Mouse (Mus musculus) forebrain, postnatal 0 days (tissue): ENCODE results near the gene Pigq. TPM values are rescaled to one million over a fixed set of nuclear protein-coding genes. Genes with fewer than 3 reads are reported as not detected.

Experiments
- ATAC-seq: fragments of 200-750 bp; cut with Nextera tagmentation; 2 replicates; pipeline ENCODE4 v1.8.0; 2017; ENCODE audit warnings: mild to moderate bottlenecking, moderate library complexity
- DNase-seq: peaks from one replicate; pipeline ENCODE4 v3.0.0-alpha.2; 2015
- H3K27ac ChIP-seq: fragments of 300-500 bp; sonication (generic); 2 replicates; pipeline ENCODE4 v1.5.1; 2014; ENCODE audit warnings: low read depth, mild to moderate bottlenecking, antibody characterized with exemption, low read length, moderate library complexity, mixed read lengths
- H3K27me3 ChIP-seq: fragments of 300-500 bp; sonication (generic); 2 replicates; pipeline ENCODE4 v1.6.1; 2014; ENCODE audit warnings: mild to moderate bottlenecking, low read length, mixed read lengths; ENCODE audit not compliant: insufficient read depth
- H3K36me3 ChIP-seq: fragments of 300-500 bp; sonication (generic); 2 replicates; pipeline ENCODE4 v1.6.1; 2014; ENCODE audit warnings: mild to moderate bottlenecking, moderate library complexity; ENCODE audit not compliant: insufficient read depth
- H3K4me1 ChIP-seq: fragments of 300-500 bp; sonication (generic); 2 replicates; pipeline ENCODE4 v1.6.1; 2014; ENCODE audit warnings: antibody characterized with exemption; ENCODE audit not compliant: insufficient read depth
- H3K4me2 ChIP-seq: fragments of 300-500 bp; sonication (generic); 2 replicates; pipeline ENCODE4 v1.6.1; 2014; ENCODE audit warnings: low read depth, mild to moderate bottlenecking, moderate library complexity
- H3K4me3 ChIP-seq: fragments of 300-500 bp; sonication (generic); 2 replicates; pipeline ENCODE4 v1.5.1; 2014; ENCODE audit warnings: low read depth, low read length, mixed read lengths
- H3K9ac ChIP-seq: fragments of 300-500 bp; sonication (generic); 2 replicates; pipeline ENCODE4 v1.6.1; 2014; ENCODE audit warnings: mild to moderate bottlenecking
- H3K9me3 ChIP-seq: fragments of 300-500 bp; sonication (generic); 2 replicates; pipeline ENCODE4 v1.6.1; 2016; ENCODE audit warnings: low read length
- CTCF ChIP-seq: sonication (generic); IDR thresholded peaks from 2 replicates; pipeline ENCODE4 v1.5.1; 2016; ENCODE audit warnings: antibody characterized with exemption, control low read depth, low read depth
- WGBS: fragments of 180-500 bp; shearing (Covaris S2); extraction: QIAGEN DNeasy Blood & Tissue Kit; methylation state at CpG from one replicate; pipeline ENCODE4 v1.1.7; 2014; 5-methylcytosine and 5-hydroxymethylcytosine counted together
- polyA plus RNA-seq: library from polyadenylated mRNA; unstranded; fragments of >200 nt; fragmentation: Nextera tagmentation; extraction: Ambion mirVana; gene quantifications from 2 replicates; pipeline ENCODE4 v1.2.1, GENCODE M21; 2015
- total RNA-seq: library from RNA; depleted of rRNA; stranded (reverse); fragments of >200 nt; gene quantifications from 2 replicates; pipeline ENCODE4 v1.2.3, GENCODE M21; 2014

Gene Pigq
- total and polyA plus RNA-seq, 2 experiments from 2014 or later, result 50.6 to 63.7 TPM

DNA sequence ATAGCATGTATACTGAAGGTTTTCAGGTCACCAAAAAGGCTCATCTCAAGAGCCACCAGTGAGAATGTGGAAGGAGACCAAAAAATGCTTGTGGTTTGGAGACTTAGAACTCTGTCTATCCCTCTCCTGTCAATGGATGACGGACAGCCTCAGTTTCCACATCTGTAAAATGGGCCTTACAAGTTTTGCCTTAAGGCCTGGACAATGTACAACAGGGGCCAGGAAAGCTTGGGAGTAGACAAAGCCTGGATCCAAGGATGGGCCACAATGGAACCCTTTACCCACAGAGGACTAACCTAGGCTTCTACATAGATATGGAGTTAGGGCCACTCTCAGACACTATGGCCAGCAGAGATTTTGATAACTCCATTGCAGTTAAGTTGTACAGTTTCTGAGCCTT lies 39.3 kb upstream of the Pigq start:
- no peak for ATAC-seq
- WGBS, result 95% methylated on average over 1 of the region's 1 CpGs
- peak overlapping the region; percentile 95; the same call in 1 of the 2 replicates for H3K9ac ChIP-seq

GRCm38 (mm10) chr17:25982913-25983312 lies 38.2 kb upstream of the Pigq start:
- H3K4me3 ChIP-seq, result no peak overlapping the region
- ATAC-seq, result no peak
- no peak overlapping the region for H3K9ac ChIP-seq
- H3K36me3 ChIP-seq, result 0 out of 2 replicates have a peak, but pooled peaks cover 2% of the 10 kb centered on the region
- no peak overlapping the region for H3K4me2 ChIP-seq
- no peaks in the 10 kb centered on the region for H3K9me3 ChIP-seq
- TF ChIP-seq CTCF, result no peak
- H3K27me3 ChIP-seq, result no peaks in the 10 kb centered on the region
- no peak overlapping the region for H3K27ac ChIP-seq
- H3K4me1 ChIP-seq, result peaks cover 10% of the 10 kb centered on the region; the same call in 1 of the 2 replicates
- WGBS, result 96% methylated on average over 3 of the region's 3 CpGs
- DNase-seq, result no peak

More for the DNA sequence above, 39.3 kb upstream of the Pigq start:
- H3K4me1 ChIP-seq, result peaks cover 10% of the 10 kb centered on the region; the same call in 1 of the 2 replicates
- no peak for TF ChIP-seq CTCF
- no peak overlapping the region for H3K27ac ChIP-seq
- H3K36me3 ChIP-seq, result 0 out of 2 replicates have a peak, but pooled peaks cover 6% of the 10 kb centered on the region
- H3K4me2 ChIP-seq, result peak overlapping the region; percentile 75
- H3K27me3 ChIP-seq, result no peaks in the 10 kb centered on the region
- no peaks in the 10 kb centered on the region for H3K9me3 ChIP-seq
- peak overlapping the region; percentile 87 for H3K4me3 ChIP-seq
- DNase-seq, result no peak

GRCm38 (mm10) chr17:25980854-25981253 lies 36.1 kb upstream of the Pigq start:
- Histone ChIP-seq H3K4me1 (peaks cover 10% of the 10 kb centered on the region; the same call in 1 of the 2 replicates), H3K36me3 (0 out of 2 replicates have a peak, but pooled peaks cover 3% of the 10 kb centered on the region), H3K27ac (no peak overlapping the region), H3K27me3 (no peaks in the 10 kb centered on the region), H3K4me3 (no peak overlapping the region), H3K9ac (no peak overlapping the region), H3K9me3 (no peaks in the 10 kb centered on the region), H3K4me2 (no peak overlapping the region)
- no peak for DNase-seq
- no peak for ATAC-seq
- 82% methylated on average over 5 of the region's 5 CpGs for WGBS
- TF ChIP-seq CTCF, result no peak

DNA sequence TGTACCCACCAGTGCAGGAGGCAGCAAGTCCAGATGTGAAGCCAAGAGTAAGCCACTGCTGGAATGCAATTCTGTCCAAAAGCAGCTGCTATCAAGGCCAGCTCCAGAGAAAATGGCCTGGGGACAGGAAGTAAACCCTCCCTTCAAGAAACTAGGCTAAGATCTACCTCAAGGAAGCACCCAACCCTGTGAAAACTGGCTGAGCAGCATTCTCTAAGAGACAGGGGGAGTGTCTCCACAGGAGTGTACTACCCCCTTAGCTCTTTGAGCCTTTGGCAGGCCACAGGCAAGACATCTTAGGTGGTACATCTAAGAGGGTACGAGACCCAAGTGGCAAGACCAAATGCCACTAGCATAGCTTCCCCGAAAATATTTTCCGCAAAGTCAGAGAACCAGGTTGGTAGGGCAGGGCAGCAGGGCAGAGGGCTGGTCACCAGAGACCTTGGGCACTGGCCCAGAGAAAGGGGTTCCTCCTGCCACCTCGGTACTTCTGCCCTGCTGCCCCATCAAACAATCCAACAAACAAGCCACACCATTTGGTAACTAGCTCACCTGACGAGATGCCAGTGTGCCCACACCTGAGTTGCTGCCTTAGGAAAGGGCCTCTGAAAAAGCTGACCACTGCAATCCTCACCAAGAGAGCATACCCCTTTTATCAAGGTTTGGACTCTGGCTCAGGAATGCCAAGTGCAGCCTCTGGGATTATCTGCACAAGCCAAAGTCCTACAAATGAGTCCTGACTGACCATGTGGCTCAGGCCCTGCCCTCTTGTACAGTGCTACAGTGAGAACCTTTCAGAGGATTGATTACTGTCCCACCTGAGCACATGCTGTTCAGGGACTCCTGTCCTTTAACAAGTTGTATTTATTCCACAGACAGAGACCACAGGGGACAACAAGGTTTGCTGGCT lies 35.3 kb upstream of the Pigq start:
- no peak for TF ChIP-seq CTCF
- no peaks in the 10 kb centered on the region for H3K9me3 ChIP-seq
- WGBS, result 94% methylated on average over 5 of the region's 5 CpGs
- H3K27ac ChIP-seq, result no peak overlapping the region
- ATAC-seq (no peak), DNase-seq (no peak)
- no peaks in the 10 kb centered on the region for H3K27me3 ChIP-seq
- H3K4me2 ChIP-seq, result no peak overlapping the region
- 0 out of 2 replicates have a peak, but pooled peaks cover 3% of the 10 kb centered on the region for H3K36me3 ChIP-seq
- peaks cover 10% of the 10 kb centered on the region; the same call in 1 of the 2 replicates for H3K4me1 ChIP-seq
- H3K4me3 ChIP-seq, result no peak overlapping the region
- H3K9ac ChIP-seq, result no peak overlapping the region

GRCm38 (mm10) chr17:25970954-25971707 lies 26.4 kb upstream of the Pigq start:
- no peak for TF ChIP-seq CTCF
- no peak for ATAC-seq

GRCm38 (mm10) chr17:25970448-25970847 lies 25.7 kb upstream of the Pigq start:
- Histone ChIP-seq H3K4me2 (no peak overlapping the region), H3K4me3 (no peak overlapping the region), H3K36me3 (0 out of 2 replicates have a peak, but pooled peaks cover 4% of the 10 kb centered on the region), H3K9me3 (no peaks in the 10 kb centered on the region), H3K4me1 (no peaks in the 10 kb centered on the region), H3K27ac (no peak overlapping the region), H3K27me3 (no peaks in the 10 kb centered on the region), H3K9ac (no peak overlapping the region)
- 80% methylated on average over 9 of the region's 9 CpGs for WGBS
- DNase-seq (no peak), ATAC-seq (no peak)
- TF ChIP-seq CTCF, result peak; percentile 36; the same call in 1 of the 2 replicates

More at GRCm38 (mm10) chr17:25970954-25971707, 26.4 kb upstream of the Pigq start:
- H3K4me1 ChIP-seq, result no peaks in the 10 kb centered on the region
- no peak for DNase-seq
- H3K4me2 ChIP-seq, result no peak overlapping the region
- H3K4me3 ChIP-seq, result no peak overlapping the region
- 75% methylated on average over 4 of the region's 4 CpGs for WGBS
- H3K9ac ChIP-seq, result no peak overlapping the region
- no peak overlapping the region for H3K27ac ChIP-seq
- no peaks in the 10 kb centered on the region for H3K27me3 ChIP-seq
- no peaks in the 10 kb centered on the region for H3K9me3 ChIP-seq
- 0 out of 2 replicates have a peak, but pooled peaks cover 4% of the 10 kb centered on the region for H3K36me3 ChIP-seq
